Mouse (Mus musculus): Measurements from ENCODE around the gene Siglecg. TPM values are rescaled to one million over a fixed set of nuclear protein-coding genes. Genes with fewer than 3 reads are reported as not detected.

Gene Siglecg
- polyA plus RNA-seq, 1 experiment from 2014 or later = 0.37 TPM

DNA sequence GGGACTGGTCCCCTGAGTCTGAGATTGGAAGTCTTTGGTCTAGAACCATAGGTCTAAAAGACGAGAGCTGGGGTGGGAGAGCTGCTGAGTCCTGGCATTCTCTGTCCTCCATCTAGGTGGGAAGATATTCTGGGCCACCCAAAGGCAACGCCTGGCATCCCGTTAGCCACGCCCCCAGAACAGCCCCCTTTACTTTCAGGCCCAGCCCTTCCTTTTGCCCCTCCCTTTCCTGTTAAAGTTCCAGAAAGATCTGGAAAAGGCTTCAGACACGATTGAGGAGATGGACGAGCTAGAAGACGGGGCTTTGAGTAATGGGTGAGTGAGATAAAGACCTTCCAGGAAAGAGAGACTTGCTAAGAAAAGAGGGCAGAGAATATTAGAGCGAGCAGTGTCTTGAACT, 19.4 kb downstream of the Siglecg start, which contains the start of gene Lim2:
Gene Lim2, plus strand, starts transcription at position 265 of the 400 bp plus-strand sequence.
- 78% methylated on average over 8 of the region's 8 CpGs for WGBS
- Histone ChIP-seq H3K9ac (no peak within 1 kb of the TSS), H3K4me1 (ENCODE audit: insufficient read depth) (no peaks in the 10 kb centered on the region), H3K9me3 (ENCODE audit: low read depth, low read length) (no peaks in the 10 kb centered on the region), H3K4me2 (no peak within 1 kb of the TSS), H3K27me3 (ENCODE audit: insufficient read depth, low read length) (no peaks in the 10 kb centered on the region), H3K27ac (ENCODE audit: low read depth) (no peak within 1 kb of the TSS), H3K4me3 (ENCODE audit: low read depth, low read length) (no peak within 1 kb of the TSS), H3K36me3 (ENCODE audit: insufficient read depth) (no peaks in the 10 kb centered on the region)
- no peak for TF ChIP-seq CTCF (IDR thresholded peaks at IDR 0.05; ENCODE audit: low read depth)
- no peak for DNase-seq
- no peak for ATAC-seq (ENCODE audit: insufficient read depth)

DNA sequence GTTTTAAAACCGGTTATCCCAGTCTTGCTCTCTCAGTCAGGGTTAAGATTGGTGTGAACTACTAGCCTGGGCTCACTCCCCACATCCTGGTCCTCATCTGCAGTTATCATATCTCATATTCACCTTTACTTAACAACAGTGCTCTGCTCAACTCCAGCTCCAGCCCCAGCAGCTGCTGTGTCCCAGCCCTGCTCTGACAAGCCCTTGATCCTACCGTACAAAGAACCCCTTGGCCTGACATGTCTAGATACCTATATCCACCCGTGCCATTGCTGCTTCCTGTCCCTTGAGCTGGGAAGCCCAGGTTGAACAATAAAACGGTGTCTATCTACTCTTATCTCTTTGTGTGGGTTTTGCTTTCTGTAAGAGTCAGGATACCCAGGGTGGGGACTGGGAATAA, 21.5 kb downstream of the Siglecg start:
- no peaks in the 10 kb centered on the region for H3K9me3 ChIP-seq (ENCODE audit: low read depth, low read length)
- H3K27me3 ChIP-seq (ENCODE audit: insufficient read depth, low read length) = no peaks in the 10 kb centered on the region
- no peak overlapping the region for H3K4me3 ChIP-seq (ENCODE audit: low read depth, low read length)
- DNase-seq (no peak), ATAC-seq (ENCODE audit: insufficient read depth) (no peak)
- no peaks in the 10 kb centered on the region for H3K36me3 ChIP-seq (ENCODE audit: insufficient read depth)
- H3K9ac ChIP-seq = no peak overlapping the region
- no peaks in the 10 kb centered on the region for H3K4me1 ChIP-seq (ENCODE audit: insufficient read depth)
- no peak overlapping the region for H3K27ac ChIP-seq (ENCODE audit: low read depth)
- TF ChIP-seq CTCF (IDR thresholded peaks at IDR 0.05; ENCODE audit: low read depth) = no peak
- 55% methylated on average over 4 of the region's 4 CpGs for WGBS
- no peak overlapping the region for H3K4me2 ChIP-seq

DNA sequence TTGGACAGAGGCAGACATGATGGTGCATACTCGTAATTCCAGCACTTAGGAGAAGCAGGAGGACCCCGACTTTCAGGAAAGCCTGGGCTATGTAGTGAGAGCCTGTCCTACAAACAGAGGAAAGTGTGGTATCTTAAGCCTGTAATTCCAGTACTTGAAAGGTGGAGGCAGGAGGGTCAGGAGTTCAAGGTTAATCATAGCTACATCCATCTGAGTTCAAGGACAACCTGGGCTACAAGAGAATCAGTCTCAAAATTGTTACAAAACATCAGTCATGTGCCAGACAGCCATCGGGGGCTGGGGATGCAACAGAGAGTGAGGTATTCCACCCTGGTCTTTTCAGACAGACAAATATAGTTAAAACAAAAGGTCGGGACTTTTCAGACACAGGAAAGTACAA, 24.9 kb downstream of the Siglecg start:
- no peaks in the 10 kb centered on the region for H3K9me3 ChIP-seq (ENCODE audit: low read depth, low read length)
- TF ChIP-seq CTCF (IDR thresholded peaks at IDR 0.05; ENCODE audit: low read depth) = no peak
- H3K27me3 ChIP-seq (ENCODE audit: insufficient read depth, low read length) = no peaks in the 10 kb centered on the region
- H3K4me3 ChIP-seq (ENCODE audit: low read depth, low read length) = no peak overlapping the region
- no peaks in the 10 kb centered on the region for H3K4me1 ChIP-seq (ENCODE audit: insufficient read depth)
- H3K36me3 ChIP-seq (ENCODE audit: insufficient read depth) = no peaks in the 10 kb centered on the region
- no peak overlapping the region for H3K27ac ChIP-seq (ENCODE audit: low read depth)
- DNase-seq (no peak), ATAC-seq (ENCODE audit: insufficient read depth) (no peak)
- 66% methylated on average over 4 of the region's 4 CpGs for WGBS
- H3K9ac ChIP-seq = no peak overlapping the region
- H3K4me2 ChIP-seq = no peak overlapping the region

DNA sequence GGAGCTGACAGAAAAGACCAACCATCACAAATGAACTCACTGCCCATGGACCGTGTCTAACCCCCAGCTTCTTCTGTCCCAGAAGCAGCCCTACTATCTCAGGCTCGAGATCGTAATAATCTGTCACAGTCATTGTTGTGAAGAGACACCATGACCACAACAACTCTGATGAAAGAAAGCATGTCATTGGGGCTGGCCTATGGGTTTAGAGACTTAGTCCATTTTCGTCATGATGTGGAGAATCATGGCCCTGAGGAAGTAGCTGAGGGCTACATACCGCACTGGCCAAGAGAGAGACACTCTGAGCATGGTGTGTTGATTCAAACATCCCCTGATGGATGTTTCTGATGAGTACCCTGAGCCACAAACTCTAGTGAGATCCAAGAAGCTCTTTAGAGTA, 26.7 kb downstream of the Siglecg start:
- Histone ChIP-seq H3K9me3 (ENCODE audit: low read depth, low read length) (no peaks in the 10 kb centered on the region), H3K4me1 (ENCODE audit: insufficient read depth) (no peaks in the 10 kb centered on the region), H3K4me3 (ENCODE audit: low read depth, low read length) (no peak overlapping the region), H3K27ac (ENCODE audit: low read depth) (no peak overlapping the region), H3K4me2 (no peak overlapping the region), H3K27me3 (ENCODE audit: insufficient read depth, low read length) (no peaks in the 10 kb centered on the region), H3K36me3 (ENCODE audit: insufficient read depth) (no peaks in the 10 kb centered on the region), H3K9ac (no peak overlapping the region)
- WGBS = 83% methylated on average over 5 of the region's 5 CpGs
- DNase-seq = no peak
- no peak for ATAC-seq (ENCODE audit: insufficient read depth)
- no peak for TF ChIP-seq CTCF (IDR thresholded peaks at IDR 0.05; ENCODE audit: low read depth)

DNA sequence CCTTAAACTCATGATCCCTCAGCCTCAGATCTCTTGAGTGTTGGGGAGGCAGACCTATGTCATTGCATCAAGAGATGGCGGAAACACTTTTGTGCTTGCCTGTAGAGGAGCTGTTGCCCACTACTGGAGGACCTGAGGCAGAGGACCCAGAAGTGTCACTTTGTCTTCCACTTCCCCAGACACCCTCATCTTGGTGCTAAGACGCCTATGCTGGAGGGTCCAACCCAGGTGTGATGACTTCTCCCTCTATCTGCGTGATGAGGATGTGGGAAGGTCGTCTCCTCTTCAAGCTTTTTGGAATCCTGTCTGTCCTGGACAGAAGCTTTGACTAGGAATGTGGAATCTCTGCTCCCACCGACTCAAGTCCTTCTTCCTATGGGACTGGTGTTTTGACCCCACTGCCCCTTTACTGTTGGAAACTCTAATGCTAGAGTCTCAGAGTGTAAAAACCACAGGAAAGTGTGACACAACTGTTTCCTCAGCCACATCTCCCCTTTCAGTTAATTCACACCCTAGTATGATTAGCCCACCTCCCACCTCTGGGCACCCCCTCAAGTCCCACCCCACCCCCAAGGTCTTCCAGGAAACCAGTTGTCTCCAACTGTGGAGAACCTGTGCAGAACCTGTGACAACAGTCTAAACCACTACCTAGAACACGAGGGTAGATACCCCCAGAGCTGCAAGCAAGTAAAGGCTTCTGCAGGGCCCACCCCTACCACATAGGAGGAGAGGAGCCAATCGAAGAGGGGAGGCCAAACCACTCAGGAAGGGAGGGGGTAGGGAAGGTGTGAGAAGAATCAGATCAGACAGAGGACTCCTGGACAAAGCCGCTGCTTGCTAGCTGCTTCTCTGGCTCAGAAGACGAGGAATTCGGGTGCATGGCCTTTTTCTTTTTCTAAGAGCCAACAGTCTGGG, 28.6 kb downstream of the Siglecg start, which contains the start of gene Nkg7:
Gene Nkg7, plus strand, starts transcription at position 733 of the 915 bp plus-strand sequence.
- no peak within 1 kb of the TSS for H3K4me3 ChIP-seq (ENCODE audit: low read depth, low read length)
- ATAC-seq (ENCODE audit: insufficient read depth) (no peak), DNase-seq (no peak)
- H3K9ac ChIP-seq = no peak within 1 kb of the TSS
- no peak within 1 kb of the TSS for H3K27ac ChIP-seq (ENCODE audit: low read depth)
- no peaks in the 10 kb centered on the region for H3K9me3 ChIP-seq (ENCODE audit: low read depth, low read length)
- no peaks in the 10 kb centered on the region for H3K36me3 ChIP-seq (ENCODE audit: insufficient read depth)
- H3K4me1 ChIP-seq (ENCODE audit: insufficient read depth) = no peaks in the 10 kb centered on the region
- no peaks in the 10 kb centered on the region for H3K27me3 ChIP-seq (ENCODE audit: insufficient read depth, low read length)
- H3K4me2 ChIP-seq = no peak within 1 kb of the TSS
- WGBS = 64% methylated on average over 10 of the region's 10 CpGs
- no peak for TF ChIP-seq CTCF (IDR thresholded peaks at IDR 0.05; ENCODE audit: low read depth)

DNA sequence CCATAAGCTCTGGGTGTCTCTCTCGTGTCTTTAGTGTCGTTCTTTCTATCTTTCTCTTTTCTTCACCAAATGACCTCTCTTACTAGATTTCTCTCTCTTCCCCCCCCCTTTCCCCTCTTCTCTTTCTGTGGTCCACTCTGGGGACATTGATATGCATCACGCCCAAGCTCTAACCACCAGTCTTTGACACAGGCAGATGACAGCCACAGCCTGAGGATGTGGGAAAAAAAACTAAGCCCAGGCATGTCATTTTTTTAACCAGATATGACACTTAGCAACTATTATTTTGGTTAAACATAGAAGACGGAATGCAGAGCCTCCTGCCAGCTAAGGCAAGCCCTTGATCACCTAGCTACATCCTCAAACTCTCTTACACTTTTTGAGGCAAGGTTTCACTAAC, 30.6 kb downstream of the Siglecg start:
- no peak for DNase-seq
- Histone ChIP-seq H3K4me1 (ENCODE audit: insufficient read depth) (peaks cover 9% of the 10 kb centered on the region; the same call in 1 of the 2 replicates), H3K4me3 (ENCODE audit: low read depth, low read length) (no peak overlapping the region), H3K27me3 (ENCODE audit: insufficient read depth, low read length) (no peaks in the 10 kb centered on the region), H3K36me3 (ENCODE audit: insufficient read depth) (no peaks in the 10 kb centered on the region), H3K9ac (no peak overlapping the region), H3K4me2 (no peak overlapping the region), H3K27ac (ENCODE audit: low read depth) (no peak overlapping the region), H3K9me3 (ENCODE audit: low read depth, low read length) (no peaks in the 10 kb centered on the region)
- no peak for TF ChIP-seq CTCF (IDR thresholded peaks at IDR 0.05; ENCODE audit: low read depth)
- 69% methylated on average over 4 of the region's 4 CpGs for WGBS
- no peak for ATAC-seq (ENCODE audit: insufficient read depth)

DNA sequence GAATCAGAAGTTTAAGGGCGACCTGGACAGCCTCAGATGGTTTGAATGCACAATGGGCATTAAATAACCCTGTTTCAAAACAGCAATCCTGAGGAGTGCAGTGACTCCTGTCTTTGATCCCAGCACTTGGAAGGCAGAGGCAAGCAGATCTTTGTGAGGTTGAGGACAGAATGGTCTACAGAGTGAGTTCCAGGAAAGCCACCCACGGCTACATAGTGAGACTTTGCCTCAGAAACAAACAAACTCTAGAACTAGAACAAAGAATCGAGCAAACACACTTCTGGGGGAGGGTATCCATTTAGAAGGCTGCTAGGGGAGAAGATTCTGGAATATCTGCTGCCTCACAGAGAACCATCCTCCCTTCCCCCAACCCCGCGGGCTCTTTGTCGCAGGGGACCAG, 32.5 kb downstream of the Siglecg start, which contains the start of gene Cldnd2:
Gene Cldnd2, plus strand, starts transcription at position 301 of the 400 bp plus-strand sequence.
- no peaks in the 10 kb centered on the region for H3K9me3 ChIP-seq (ENCODE audit: low read depth, low read length)
- no peak within 1 kb of the TSS for H3K4me3 ChIP-seq (ENCODE audit: low read depth, low read length)
- H3K27ac ChIP-seq (ENCODE audit: low read depth) = no peak within 1 kb of the TSS
- ATAC-seq (ENCODE audit: insufficient read depth) (no peak), DNase-seq (no peak)
- H3K36me3 ChIP-seq (ENCODE audit: insufficient read depth) = no peaks in the 10 kb centered on the region
- WGBS = 71% methylated on average over 6 of the region's 6 CpGs
- H3K27me3 ChIP-seq (ENCODE audit: insufficient read depth, low read length) = no peaks in the 10 kb centered on the region
- H3K4me2 ChIP-seq = no peak within 1 kb of the TSS
- no peak within 1 kb of the TSS for H3K9ac ChIP-seq
- peaks cover 15% of the 10 kb centered on the region for H3K4me1 ChIP-seq (ENCODE audit: insufficient read depth)
- no peak for TF ChIP-seq CTCF (IDR thresholded peaks at IDR 0.05; ENCODE audit: low read depth)
